Mouse (Mus musculus) stomach, embryonic 15.5 days (tissue): ENCODE measurements around the gene Tfdp2. TPM values are rescaled to one million over a fixed set of nuclear protein-coding genes. Genes with fewer than 3 reads are reported as not detected.
"Not testable (repeated sequence)": the region's sequence is repeated elsewhere in the genome, so short reads cannot be mapped to it uniquely, and the experiment has no call there.

Source experiments
- ATAC-seq: fragments of 200-750 bp; cut with Nextera tagmentation; 2 replicates; pipeline ENCODE4 v1.8.0; 2017; ENCODE audit warnings: low read depth, moderate number of reproducible peaks, moderate TSS enrichment; ENCODE audit not compliant: insufficient read depth, low FRiP score
- H3K27ac ChIP-seq: fragments of 300-500 bp; sonication (generic); 2 replicates; pipeline ENCODE4 v1.5.1; 2015; ENCODE audit warnings: mild to moderate bottlenecking, inconsistent platforms
- H3K27me3 ChIP-seq: fragments of 300-500 bp; sonication (generic); replicated peaks from 2 replicates; pipeline ENCODE4 v1.6.1; 2015; ENCODE audit warnings: inconsistent platforms
- H3K36me3 ChIP-seq: fragments of 300-500 bp; sonication (generic); 2 replicates; pipeline ENCODE4 v1.6.1; 2015; ENCODE audit warnings: inconsistent platforms
- H3K4me1 ChIP-seq: fragments of 300-500 bp; sonication (generic); 2 replicates; pipeline ENCODE4 v1.6.1; 2015; ENCODE audit warnings: inconsistent platforms
- H3K4me2 ChIP-seq: fragments of 300-500 bp; sonication (generic); 2 replicates; pipeline ENCODE4 v1.6.1; 2015; ENCODE audit warnings: mild to moderate bottlenecking, inconsistent platforms
- H3K4me3 ChIP-seq: fragments of 300-500 bp; sonication (generic); replicated peaks from 2 replicates; pipeline ENCODE4 v1.5.1; 2015; ENCODE audit warnings: inconsistent platforms
- H3K9ac ChIP-seq: fragments of 300-500 bp; sonication (generic); 2 replicates; pipeline ENCODE4 v1.6.1; 2015; ENCODE audit warnings: inconsistent platforms
- H3K9me3 ChIP-seq: fragments of 300-500 bp; sonication (generic); 2 replicates; pipeline ENCODE4 v1.6.1; 2016; ENCODE audit warnings: inconsistent platforms
- WGBS: fragments of 180-500 bp; shearing (Covaris S2); methylation state at CpG from one replicate; pipeline ENCODE4 v1.1.7; 2015; 5-methylcytosine and 5-hydroxymethylcytosine counted together
- polyA plus RNA-seq: library from polyadenylated mRNA; unstranded; fragments of >200 nt; fragmentation: Nextera tagmentation; extraction: Ambion mirVana; gene quantifications from 2 replicates; pipeline ENCODE4 v1.2.1, GENCODE M21; 2015

The Tfdp2 gene
- 38.9 and 43.2 TPM in 2 replicates for polyA plus RNA-seq

- Histone ChIP-seq H3K27me3 (no peaks in the 10 kb centered on the region), H3K4me1 (0 out of 2 replicates have a peak, but pooled peaks cover 5% of the 10 kb centered on the region), H3K4me2 (peak within 1 kb of the TSS; percentile 73), H3K36me3 (no peaks in the 10 kb centered on the region), H3K9ac (peak within 1 kb of the TSS; percentile 82), H3K9me3 (no peaks in the 10 kb centered on the region), H3K4me3 (peak within 1 kb of the TSS; percentile 85), H3K27ac (peak within 1 kb of the TSS; percentile 93)
- ATAC-seq, result peak; percentile 98
- WGBS, result under 1% methylated on average over 67 of the region's 81 CpGs
These were observed at the start of gene Tfdp2 for GRCm38 (mm10) chr9:96195885-96196622. Gene Tfdp2, plus strand, starts transcription at chr9:96196275.

GRCm38 (mm10) chr9:96152801-96153200 lies 43.3 kb upstream of the Tfdp2 start:
- H3K9ac ChIP-seq, result no peak overlapping the region
- ATAC-seq, result no peak
- WGBS, result 90% methylated on average over 7 of the region's 7 CpGs

DNA sequence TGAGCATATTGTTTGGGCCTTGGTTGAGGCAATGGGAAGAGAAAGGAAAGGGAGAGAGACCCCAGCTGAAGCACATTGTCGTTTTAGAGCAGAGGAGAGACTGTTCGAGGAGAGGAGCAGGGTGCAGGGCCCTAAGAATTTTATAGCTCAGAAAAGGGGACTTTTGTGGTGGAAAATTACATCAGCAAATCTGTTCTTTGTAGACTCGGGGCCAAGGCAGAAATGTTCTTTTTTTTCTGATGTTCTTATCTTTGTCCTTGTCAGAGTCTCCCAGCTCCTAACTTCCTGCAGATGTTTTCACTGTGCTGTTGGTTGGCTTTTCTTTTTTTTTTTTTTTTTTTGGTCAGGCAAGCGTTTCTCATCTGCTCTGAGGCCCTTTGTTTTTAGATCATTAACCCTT lies 37.6 kb upstream of the Tfdp2 start:
- Histone ChIP-seq H3K9ac (no peak overlapping the region), H3K27ac (no peak overlapping the region), H3K4me1 (no peaks in the 10 kb centered on the region), H3K36me3 (peaks cover 6% of the 10 kb centered on the region; the same call in 1 of the 2 replicates), H3K27me3 (no peaks in the 10 kb centered on the region), H3K4me2 (no peak overlapping the region), H3K9me3 (no peaks in the 10 kb centered on the region), H3K4me3 (no peak overlapping the region)
- WGBS, result 39% methylated on average over 4 of the region's 4 CpGs
- no peak for ATAC-seq

More at GRCm38 (mm10) chr9:96152801-96153200, 43.3 kb upstream of the Tfdp2 start:
- no peak overlapping the region for H3K4me2 ChIP-seq
- 0 out of 2 replicates have a peak, but pooled peaks cover 7% of the 10 kb centered on the region for H3K36me3 ChIP-seq
- H3K4me3 ChIP-seq, result no peak overlapping the region
- H3K27ac ChIP-seq, result no peak overlapping the region
- H3K27me3 ChIP-seq, result no peaks in the 10 kb centered on the region
- no peaks in the 10 kb centered on the region for H3K4me1 ChIP-seq
- no peaks in the 10 kb centered on the region for H3K9me3 ChIP-seq

DNA sequence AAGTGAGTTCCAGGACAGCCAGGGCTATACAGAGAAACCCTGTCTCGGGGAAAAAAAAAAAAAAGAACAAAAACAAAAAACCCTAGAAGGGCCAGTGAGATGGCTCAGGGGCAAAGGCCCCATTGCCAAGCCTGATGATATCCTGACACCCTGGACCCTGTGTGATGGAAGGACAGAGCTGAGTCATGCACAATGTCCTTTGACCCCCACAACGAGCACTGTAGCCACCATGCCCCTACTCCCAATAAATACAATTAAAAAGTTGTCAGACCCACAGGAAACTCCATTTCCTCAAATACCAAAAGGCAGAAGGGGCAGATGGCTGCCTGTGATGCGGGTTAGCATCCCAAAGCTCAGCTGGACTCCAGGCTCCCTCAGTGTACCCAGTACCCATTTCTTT lies 37.0 kb upstream of the Tfdp2 start:
- no peaks in the 10 kb centered on the region for H3K4me1 ChIP-seq
- H3K27me3 ChIP-seq, result no peaks in the 10 kb centered on the region
- WGBS, result 66% methylated on average over 3 of the region's 3 CpGs
- no peaks in the 10 kb centered on the region for H3K9me3 ChIP-seq
- no peak for ATAC-seq
- H3K27ac ChIP-seq, result no peak overlapping the region
- peaks cover 6% of the 10 kb centered on the region; the same call in 1 of the 2 replicates for H3K36me3 ChIP-seq
- no peak overlapping the region for H3K4me2 ChIP-seq
- no peak overlapping the region for H3K9ac ChIP-seq
- H3K4me3 ChIP-seq, result no peak overlapping the region

GRCm38 (mm10) chr9:96160767-96161166 lies 35.3 kb upstream of the Tfdp2 start:
- no peak for ATAC-seq
- 45% methylated on average over 3 of the region's 3 CpGs for WGBS
- H3K9ac ChIP-seq, result no peak overlapping the region

GRCm38 (mm10) chr9:96162421-96162820 lies 33.7 kb upstream of the Tfdp2 start:
- no peak for ATAC-seq
- no peaks in the 10 kb centered on the region for H3K4me1 ChIP-seq
- no peak overlapping the region for H3K27ac ChIP-seq
- H3K36me3 ChIP-seq, result peaks cover 3% of the 10 kb centered on the region; the same call in 1 of the 2 replicates
- WGBS, result 68% methylated on average over 5 of the region's 5 CpGs
- no peaks in the 10 kb centered on the region for H3K27me3 ChIP-seq
- H3K9ac ChIP-seq, result no peak overlapping the region
- no peak overlapping the region for H3K4me2 ChIP-seq
- no peaks in the 10 kb centered on the region for H3K9me3 ChIP-seq
- no peak overlapping the region for H3K4me3 ChIP-seq

More at GRCm38 (mm10) chr9:96160767-96161166, 35.3 kb upstream of the Tfdp2 start:
- no peak overlapping the region for H3K4me2 ChIP-seq
- peaks cover 3% of the 10 kb centered on the region; the same call in 1 of the 2 replicates for H3K36me3 ChIP-seq
- no peaks in the 10 kb centered on the region for H3K4me1 ChIP-seq
- H3K27ac ChIP-seq, result no peak overlapping the region
- H3K27me3 ChIP-seq, result no peaks in the 10 kb centered on the region
- no peaks in the 10 kb centered on the region for H3K9me3 ChIP-seq
- H3K4me3 ChIP-seq, result no peak overlapping the region

DNA sequence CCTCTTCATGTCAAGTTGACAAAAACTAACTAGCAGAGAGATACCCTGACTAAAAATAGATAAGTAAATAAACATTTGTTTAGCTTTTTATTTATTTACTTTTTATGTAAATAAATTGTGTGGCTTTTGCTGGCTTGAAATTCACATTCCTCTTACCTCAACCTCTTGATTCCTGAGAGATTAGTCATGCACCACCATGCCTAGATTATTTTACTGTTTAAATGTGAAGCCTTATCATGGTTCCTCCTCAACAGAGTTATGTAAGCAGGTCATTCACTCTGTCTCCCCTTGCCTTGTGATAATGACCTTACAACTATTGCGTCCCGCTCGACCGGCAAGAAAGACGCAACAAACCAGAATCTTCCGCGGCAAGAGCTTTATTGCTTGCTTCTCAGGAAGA lies 32.6 kb upstream of the Tfdp2 start:
- ATAC-seq, result no peak
- Histone ChIP-seq H3K27ac (no peak overlapping the region), H3K4me2 (no peak overlapping the region), H3K4me1 (no peaks in the 10 kb centered on the region), H3K4me3 (no peak overlapping the region), H3K36me3 (peaks cover 3% of the 10 kb centered on the region; the same call in 1 of the 2 replicates), H3K27me3 (no peaks in the 10 kb centered on the region), H3K9ac (no peak overlapping the region), H3K9me3 (no peaks in the 10 kb centered on the region)
- WGBS, result 95% methylated on average over 7 of the region's 7 CpGs

DNA sequence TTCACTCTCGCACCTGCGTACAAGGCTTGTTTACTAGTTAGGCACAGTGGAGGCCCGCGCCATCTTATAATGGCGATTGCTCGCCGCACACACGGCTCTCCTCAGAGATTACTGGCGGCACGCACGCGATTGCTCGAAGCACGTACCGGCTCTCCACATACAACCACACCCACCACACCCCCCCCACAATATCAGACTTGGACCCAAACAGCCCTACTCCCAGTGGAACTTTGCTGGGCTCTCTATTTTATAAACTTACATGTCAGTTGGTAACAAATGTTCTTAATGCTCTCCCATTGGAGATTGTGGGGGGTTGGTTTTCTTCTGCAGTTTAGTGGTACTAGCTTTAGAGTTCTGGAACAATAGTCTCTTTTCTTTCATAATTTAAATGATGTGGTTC lies 32.1 kb upstream of the Tfdp2 start:
- H3K4me3 ChIP-seq, H3K9ac ChIP-seq, H3K27ac ChIP-seq, H3K4me1 ChIP-seq, H3K9me3 ChIP-seq, H3K36me3 ChIP-seq, H3K27me3 ChIP-seq, ATAC-seq, H3K4me2 ChIP-seq: not testable (repeated sequence)
- WGBS, result 96% methylated on average over 15 of the region's 15 CpGs

- Histone ChIP-seq H3K4me1 (no peaks in the 10 kb centered on the region), H3K27ac (no peak overlapping the region), H3K9ac (no peak overlapping the region), H3K36me3 (peaks cover 3% of the 10 kb centered on the region; the same call in 1 of the 2 replicates), H3K4me3 (no peak overlapping the region), H3K9me3 (no peaks in the 10 kb centered on the region), H3K4me2 (no peak overlapping the region), H3K27me3 (no peaks in the 10 kb centered on the region)
- 37% methylated on average over 5 of the region's 5 CpGs for WGBS
- ATAC-seq, result no peak
These were observed 28.9 kb upstream of the Tfdp2 start for GRCm38 (mm10) chr9:96167168-96167585.

DNA sequence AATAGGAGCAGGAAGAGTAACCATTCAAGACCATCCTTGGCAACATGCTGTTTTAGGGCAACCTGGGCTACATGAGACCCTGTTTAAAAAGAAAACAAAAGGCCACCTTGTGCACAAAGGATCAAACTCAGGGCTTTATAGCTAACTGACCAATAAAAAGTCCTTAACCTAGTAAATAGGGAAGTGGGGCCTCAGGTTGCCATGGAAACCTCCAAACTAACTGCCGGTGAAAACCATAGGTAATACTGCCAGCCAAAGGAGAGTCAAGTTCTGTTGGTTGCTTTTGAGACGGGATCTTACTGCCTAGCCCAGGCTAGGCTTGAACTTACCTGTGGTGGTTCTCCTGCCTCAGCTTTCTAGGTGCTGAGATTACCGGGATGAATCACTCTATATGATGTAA lies 25.5 kb upstream of the Tfdp2 start:
- Histone ChIP-seq H3K27me3 (no peaks in the 10 kb centered on the region), H3K9ac (no peak overlapping the region), H3K27ac (no peak overlapping the region), H3K4me2 (no peak overlapping the region), H3K9me3 (no peaks in the 10 kb centered on the region), H3K4me1 (no peaks in the 10 kb centered on the region), H3K36me3 (peaks cover 4% of the 10 kb centered on the region; the same call in 1 of the 2 replicates), H3K4me3 (no peak overlapping the region)
- WGBS, result 65% methylated on average over 3 of the region's 3 CpGs
- no peak for ATAC-seq

- ATAC-seq, result no peak
- Histone ChIP-seq H3K36me3 (no peaks in the 10 kb centered on the region), H3K27me3 (no peaks in the 10 kb centered on the region), H3K9ac (no peak overlapping the region), H3K4me2 (no peak overlapping the region), H3K4me1 (no peaks in the 10 kb centered on the region), H3K4me3 (no peak overlapping the region), H3K27ac (no peak overlapping the region), H3K9me3 (no peaks in the 10 kb centered on the region)
- 73% methylated on average over 4 of the region's 4 CpGs for WGBS
These were observed 11.2 kb upstream of the Tfdp2 start for GRCm38 (mm10) chr9:96184909-96185308.

DNA sequence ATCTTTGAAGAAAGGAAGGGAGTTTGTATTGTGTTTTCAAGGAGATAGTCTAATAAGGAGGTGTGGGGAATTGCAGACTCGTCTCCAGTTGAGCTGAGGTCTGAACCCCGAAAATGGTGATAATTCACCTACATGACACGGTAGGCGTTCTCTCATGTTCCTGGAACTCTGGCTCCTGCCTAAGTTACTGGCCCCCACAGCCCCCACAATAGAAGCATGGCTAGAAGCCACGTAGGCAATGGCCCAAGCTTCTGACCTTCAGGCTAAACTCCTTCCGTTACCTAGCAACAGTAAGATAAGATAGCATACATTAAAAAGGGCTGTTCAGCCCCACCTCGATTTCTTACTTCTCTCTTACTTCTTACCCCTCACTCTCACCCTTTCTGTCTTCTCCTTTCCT lies 9.4 kb upstream of the Tfdp2 start:
- no peaks in the 10 kb centered on the region for H3K36me3 ChIP-seq
- no peaks in the 10 kb centered on the region for H3K4me1 ChIP-seq
- no peak overlapping the region for H3K9ac ChIP-seq
- no peak overlapping the region for H3K27ac ChIP-seq
- H3K27me3 ChIP-seq, result no peaks in the 10 kb centered on the region
- no peak overlapping the region for H3K4me2 ChIP-seq
- no peak for ATAC-seq
- H3K4me3 ChIP-seq, result no peak overlapping the region
- H3K9me3 ChIP-seq, result no peaks in the 10 kb centered on the region
- 52% methylated on average over 7 of the region's 7 CpGs for WGBS
